Mouse (Mus musculus): ENCODE measurements at regions not wholly inside any gene's neighbourhood (a gene's known extent, or its start where the extent isn't known, plus 50 kb on each side); places are given as distances from the start of the nearest gene placed in this dataset.

GRCm38 (mm10) chr19:25923727-25924384 is 251.6 kb downstream of the Dmrt2 start:
- Histone ChIP-seq H3K4me2 (replicated peaks) (no peak overlapping the region), H3K4me1 (replicated peaks) (0 out of 2 replicates have a peak, but pooled peaks cover 6% of the 10 kb centered on the region), H3K9me3 (no peaks in the 10 kb centered on the region), H3K4me3 (replicated peaks) (no peak overlapping the region), H3K27ac (no peak overlapping the region), H3K27me3 (replicated peaks) (no peaks in the 10 kb centered on the region), H3K36me3 (no peaks in the 10 kb centered on the region), H3K9ac (no peak overlapping the region)
- WGBS = 56% methylated on average over 10 of the region's 10 CpGs
- no peak for ATAC-seq

GRCm38 (mm10) chr19:25924385-25924769 is 252.2 kb downstream of the Dmrt2 start:
- ATAC-seq = no peak

GRCm38 (mm10) chr19:25927220-25927619 is 255.0 kb downstream of the Dmrt2 start:
- Histone ChIP-seq H3K4me3 (replicated peaks) (no peak overlapping the region), H3K27ac (no peak overlapping the region), H3K27me3 (replicated peaks) (no peaks in the 10 kb centered on the region), H3K36me3 (no peaks in the 10 kb centered on the region), H3K4me2 (replicated peaks) (no peak overlapping the region), H3K4me1 (replicated peaks) (0 out of 2 replicates have a peak, but pooled peaks cover 6% of the 10 kb centered on the region), H3K9me3 (no peaks in the 10 kb centered on the region), H3K9ac (no peak overlapping the region)
- no peak for ATAC-seq
- WGBS = 42% methylated on average over 9 of the region's 9 CpGs

More at GRCm38 (mm10) chr19:25924385-25924769, 252.2 kb downstream of the Dmrt2 start:
- Histone ChIP-seq H3K9me3 (no peaks in the 10 kb centered on the region), H3K27me3 (replicated peaks) (no peaks in the 10 kb centered on the region), H3K4me2 (replicated peaks) (no peak overlapping the region), H3K4me1 (replicated peaks) (0 out of 2 replicates have a peak, but pooled peaks cover 6% of the 10 kb centered on the region), H3K4me3 (replicated peaks) (no peak overlapping the region), H3K27ac (no peak overlapping the region), H3K9ac (no peak overlapping the region), H3K36me3 (no peaks in the 10 kb centered on the region)
- WGBS = 29% methylated on average over 5 of the region's 5 CpGs

- Histone ChIP-seq H3K9ac (no peak overlapping the region), H3K27ac (no peak overlapping the region), H3K4me1 (replicated peaks) (no peaks in the 10 kb centered on the region), H3K4me2 (replicated peaks) (no peak overlapping the region), H3K4me3 (replicated peaks) (no peak overlapping the region), H3K27me3 (replicated peaks) (no peaks in the 10 kb centered on the region), H3K9me3 (no peaks in the 10 kb centered on the region), H3K36me3 (no peaks in the 10 kb centered on the region)
- ATAC-seq = no peak
- WGBS = 27% methylated on average over 9 of the region's 9 CpGs
Measured at GRCm38 (mm10) chr19:25937343-25937742, 265.1 kb downstream of the Dmrt2 start.

GRCm38 (mm10) chr19:25971210-25971609 is 299.0 kb downstream of the Dmrt2 start:
- no peak for ATAC-seq
- Histone ChIP-seq H3K4me3 (replicated peaks) (no peak overlapping the region), H3K27me3 (replicated peaks) (no peaks in the 10 kb centered on the region), H3K4me1 (replicated peaks) (no peaks in the 10 kb centered on the region), H3K9ac (no peak overlapping the region), H3K27ac (no peak overlapping the region), H3K9me3 (no peaks in the 10 kb centered on the region), H3K4me2 (replicated peaks) (no peak overlapping the region), H3K36me3 (no peaks in the 10 kb centered on the region)
- 40% methylated on average over 5 of the region's 5 CpGs for WGBS

- no peak overlapping the region for H3K4me3 ChIP-seq (replicated peaks)
- H3K9me3 ChIP-seq = no peaks in the 10 kb centered on the region
- H3K27ac ChIP-seq = no peak overlapping the region
- H3K4me1 ChIP-seq (replicated peaks) = no peaks in the 10 kb centered on the region
- no peaks in the 10 kb centered on the region for H3K27me3 ChIP-seq (replicated peaks)
- no peak overlapping the region for H3K4me2 ChIP-seq (replicated peaks)
- no peaks in the 10 kb centered on the region for H3K36me3 ChIP-seq
- no peak overlapping the region for H3K9ac ChIP-seq
- no peak for ATAC-seq
Measured at GRCm38 (mm10) chr19:25975202-25975601, 303.0 kb downstream of the Dmrt2 start.

- WGBS = 83% methylated on average over 4 of the region's 4 CpGs
- no peak overlapping the region for H3K9ac ChIP-seq
- ATAC-seq = no peak
- no peak overlapping the region for H3K4me2 ChIP-seq (replicated peaks)
- no peaks in the 10 kb centered on the region for H3K9me3 ChIP-seq
- H3K4me3 ChIP-seq (replicated peaks) = no peak overlapping the region
- H3K27me3 ChIP-seq (replicated peaks) = no peaks in the 10 kb centered on the region
- no peak overlapping the region for H3K27ac ChIP-seq
- no peaks in the 10 kb centered on the region for H3K36me3 ChIP-seq
- H3K4me1 ChIP-seq (replicated peaks) = no peaks in the 10 kb centered on the region
Measured at GRCm38 (mm10) chr19:25980308-25980707, 308.1 kb downstream of the Dmrt2 start.

GRCm38 (mm10) chr19:26014620-26015180 is 342.5 kb downstream of the Dmrt2 start:
- Histone ChIP-seq H3K9ac (no peak overlapping the region), H3K9me3 (no peaks in the 10 kb centered on the region), H3K27ac (no peak overlapping the region), H3K4me2 (replicated peaks) (no peak overlapping the region), H3K4me1 (replicated peaks) (no peaks in the 10 kb centered on the region), H3K4me3 (replicated peaks) (no peak overlapping the region), H3K27me3 (replicated peaks) (no peaks in the 10 kb centered on the region), H3K36me3 (no peaks in the 10 kb centered on the region)
- no peak for ATAC-seq
- 31% methylated on average over 8 of the region's 8 CpGs for WGBS

- no peak overlapping the region for H3K4me2 ChIP-seq (replicated peaks)
- no peak overlapping the region for H3K4me3 ChIP-seq (replicated peaks)
- H3K27ac ChIP-seq = no peak overlapping the region
- 68% methylated on average over 7 of the region's 7 CpGs for WGBS
- no peak for ATAC-seq
- H3K9me3 ChIP-seq = no peaks in the 10 kb centered on the region
- no peaks in the 10 kb centered on the region for H3K36me3 ChIP-seq
- no peak overlapping the region for H3K9ac ChIP-seq
- H3K4me1 ChIP-seq (replicated peaks) = no peaks in the 10 kb centered on the region
- no peaks in the 10 kb centered on the region for H3K27me3 ChIP-seq (replicated peaks)
Measured at GRCm38 (mm10) chr19:26021141-26021540, 348.9 kb downstream of the Dmrt2 start.

GRCm38 (mm10) chr19:26026103-26026502 is 353.9 kb downstream of the Dmrt2 start:
- WGBS = 56% methylated on average over 3 of the region's 3 CpGs
- no peak for ATAC-seq
- Histone ChIP-seq H3K4me2 (replicated peaks) (no peak overlapping the region), H3K36me3 (no peaks in the 10 kb centered on the region), H3K9ac (no peak overlapping the region), H3K9me3 (no peaks in the 10 kb centered on the region), H3K27ac (no peak overlapping the region), H3K4me1 (replicated peaks) (no peaks in the 10 kb centered on the region), H3K27me3 (replicated peaks) (no peaks in the 10 kb centered on the region), H3K4me3 (replicated peaks) (no peak overlapping the region)

- ATAC-seq = peak; percentile 65
Measured at GRCm38 (mm10) chr19:26037270-26037669, 365.1 kb downstream of the Dmrt2 start.

GRCm38 (mm10) chr19:26051478-26052215 is 379.4 kb downstream of the Dmrt2 start:
- no peaks in the 10 kb centered on the region for H3K4me1 ChIP-seq (replicated peaks)
- H3K9ac ChIP-seq = no peak overlapping the region
- H3K27ac ChIP-seq = no peak overlapping the region
- H3K4me2 ChIP-seq (replicated peaks) = no peak overlapping the region
- H3K36me3 ChIP-seq = no peaks in the 10 kb centered on the region
- 36% methylated on average over 9 of the region's 9 CpGs for WGBS
- no peaks in the 10 kb centered on the region for H3K27me3 ChIP-seq (replicated peaks)
- no peak overlapping the region for H3K4me3 ChIP-seq (replicated peaks)
- no peaks in the 10 kb centered on the region for H3K9me3 ChIP-seq
- ATAC-seq = no peak

More at GRCm38 (mm10) chr19:26037270-26037669, 365.1 kb downstream of the Dmrt2 start:
- Histone ChIP-seq H3K9me3 (no peaks in the 10 kb centered on the region), H3K9ac (no peak overlapping the region), H3K27me3 (replicated peaks) (no peaks in the 10 kb centered on the region), H3K4me1 (replicated peaks) (no peaks in the 10 kb centered on the region), H3K4me2 (replicated peaks) (no peak overlapping the region), H3K36me3 (no peaks in the 10 kb centered on the region), H3K4me3 (replicated peaks) (no peak overlapping the region), H3K27ac (no peak overlapping the region)
- 10% methylated on average over 7 of the region's 7 CpGs for WGBS
